Mouse (Mus musculus) brain, embryonic 14.5 days (tissue): Measurements from ENCODE around the gene Kif26a.

Experiments
- CTCF ChIP-seq: fragments of 200-500 bp; IDR thresholded peaks from 2 replicates; pipeline ENCODE4 v1.5.1; 2012; ENCODE audit warnings: inconsistent platforms, mild to moderate bottlenecking, moderate library complexity, borderline replicate concordance; ENCODE audit not compliant: insufficient read depth, insufficient read length; ENCODE audit errors: extremely low read depth
- POLR2A ChIP-seq: fragments of 200-500 bp; IDR thresholded peaks from 2 replicates; pipeline ENCODE4 v1.6.1; 2012; ENCODE audit warnings: mild to moderate bottlenecking, inconsistent platforms, borderline replicate concordance; ENCODE audit not compliant: poor library complexity, insufficient read depth, insufficient read length, severe bottlenecking; ENCODE audit errors: extremely low read depth

DNA sequence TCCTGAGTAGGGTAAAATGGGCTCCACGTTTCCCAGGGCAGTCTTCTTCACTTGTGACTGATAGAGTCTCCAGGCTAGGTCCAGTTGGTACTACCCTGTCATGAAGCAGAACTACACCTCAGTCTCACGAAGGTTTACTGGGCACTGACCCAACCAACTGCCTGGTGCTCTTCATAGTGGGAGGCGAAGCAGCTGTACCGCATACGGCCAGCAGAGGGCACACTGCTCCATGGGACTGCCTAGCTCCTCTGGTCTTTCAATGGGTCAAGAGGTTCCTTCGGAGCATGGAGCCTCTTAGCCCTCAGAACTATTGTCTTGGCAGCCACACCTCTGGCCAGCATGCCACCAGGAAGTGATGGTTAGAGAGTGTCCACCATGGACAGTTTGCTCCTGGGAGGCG is 32.3 kb upstream of the Kif26a start:
- TF ChIP-seq POLR2A (no peak), CTCF (peak; percentile 99)
